Mouse (Mus musculus) embryonic facial prominence, embryonic 15.5 days (tissue): ENCODE measurements around the gene Ogfrl1. TPM values are rescaled to one million over a fixed set of nuclear protein-coding genes. Genes with fewer than 3 reads are reported as not detected.

Source experiments
- ATAC-seq: fragments of 200-750 bp; cut with Nextera tagmentation; 2 replicates; pipeline ENCODE4 v1.8.0; 2017; ENCODE audit warnings: low read depth, moderate TSS enrichment; ENCODE audit not compliant: insufficient number of reproducible peaks, low FRiP score, low TSS enrichment
- H3K27ac ChIP-seq: fragments of 300-500 bp; sonication (generic); replicated peaks from 2 replicates; pipeline ENCODE4 v1.5.1; 2015; ENCODE audit warnings: mild to moderate bottlenecking, inconsistent platforms
- H3K27me3 ChIP-seq: fragments of 300-500 bp; sonication (generic); 2 replicates; pipeline ENCODE4 v1.6.1; 2015; ENCODE audit warnings: inconsistent platforms
- H3K36me3 ChIP-seq: fragments of 300-500 bp; sonication (generic); 2 replicates; pipeline ENCODE4 v1.6.1; 2015; ENCODE audit warnings: mild to moderate bottlenecking, inconsistent platforms
- H3K4me1 ChIP-seq: fragments of 300-500 bp; sonication (generic); 2 replicates; pipeline ENCODE4 v1.6.1; 2015; ENCODE audit warnings: inconsistent platforms
- H3K4me2 ChIP-seq: fragments of 300-500 bp; sonication (generic); replicated peaks from 2 replicates; pipeline ENCODE4 v1.6.1; 2015; ENCODE audit warnings: mild to moderate bottlenecking, inconsistent platforms
- H3K4me3 ChIP-seq: fragments of 300-500 bp; sonication (generic); replicated peaks from 2 replicates; pipeline ENCODE4 v1.5.1; 2015; ENCODE audit warnings: mild to moderate bottlenecking, inconsistent platforms
- H3K9ac ChIP-seq: fragments of 300-500 bp; sonication (generic); 2 replicates; pipeline ENCODE4 v1.6.1; 2015; ENCODE audit warnings: inconsistent platforms
- H3K9me3 ChIP-seq: fragments of 300-500 bp; sonication (generic); replicated peaks from 2 replicates; pipeline ENCODE4 v1.6.1; 2016; ENCODE audit warnings: inconsistent platforms
- WGBS: fragments of 180-500 bp; shearing (Covaris S2); methylation state at CpG from one replicate; pipeline ENCODE4 v1.1.7; 2015; 5-methylcytosine and 5-hydroxymethylcytosine counted together
- polyA plus RNA-seq: library from polyadenylated mRNA; unstranded; fragments of >200 nt; fragmentation: Nextera tagmentation; extraction: Ambion mirVana; gene quantifications from 2 replicates; pipeline ENCODE4 v1.2.1, GENCODE M21; 2015

Ogfrl1 gene
- polyA plus RNA-seq, 1 experiment from 2014 or later = 9.6 TPM

DNA sequence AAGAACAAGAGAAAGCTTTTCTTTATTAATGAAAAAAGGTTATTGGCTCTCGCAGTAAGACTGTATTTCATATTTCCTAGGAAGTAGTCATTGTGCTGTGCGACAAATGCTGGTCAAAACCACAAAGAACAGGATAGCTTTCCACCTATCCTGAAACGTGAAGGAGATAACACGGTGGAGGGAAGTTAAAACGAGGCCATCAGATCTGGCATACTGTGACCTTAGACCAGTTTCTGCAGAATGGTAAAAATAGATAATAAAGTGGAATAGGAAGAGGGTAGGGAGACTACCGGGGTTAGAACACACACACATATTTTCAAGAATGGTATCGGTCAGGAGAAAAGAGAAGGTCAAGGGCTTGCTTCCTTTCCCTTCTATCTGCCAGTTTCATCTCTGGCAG lies 5.8 kb downstream of the Ogfrl1 start:
- Histone ChIP-seq H3K36me3 (no peaks in the 10 kb centered on the region), H3K9me3 (no peaks in the 10 kb centered on the region), H3K27ac (no peak overlapping the region), H3K4me2 (no peak overlapping the region), H3K4me3 (no peak overlapping the region), H3K9ac (no peak overlapping the region), H3K4me1 (no peaks in the 10 kb centered on the region), H3K27me3 (no peaks in the 10 kb centered on the region)
- ATAC-seq = no peak
- WGBS = 82% methylated on average over 7 of the region's 7 CpGs

DNA sequence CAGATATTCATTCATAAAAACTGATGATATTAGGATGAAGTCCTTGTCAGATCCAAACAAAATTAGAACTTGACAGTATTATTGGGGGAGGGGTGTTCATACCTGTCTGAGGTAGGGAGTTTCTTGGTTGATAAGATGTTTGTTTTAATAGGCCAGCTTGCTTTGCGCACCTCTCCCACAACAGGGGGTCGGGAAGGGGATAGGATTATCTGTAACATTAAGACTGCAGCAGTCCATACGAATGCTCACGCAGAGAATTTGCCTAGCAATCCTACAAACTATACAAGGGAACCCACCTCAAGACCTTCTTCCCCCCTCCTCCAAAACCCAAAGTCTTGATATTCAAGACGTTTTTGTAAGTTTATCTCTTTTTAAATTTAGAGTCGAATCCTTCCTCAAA lies 13.2 kb downstream of the Ogfrl1 start:
- no peak overlapping the region for H3K4me3 ChIP-seq
- no peak overlapping the region for H3K4me2 ChIP-seq
- ATAC-seq = no peak
- no peak overlapping the region for H3K9ac ChIP-seq
- H3K27me3 ChIP-seq = no peaks in the 10 kb centered on the region
- no peak overlapping the region for H3K27ac ChIP-seq
- H3K36me3 ChIP-seq = no peaks in the 10 kb centered on the region
- H3K9me3 ChIP-seq = no peaks in the 10 kb centered on the region
- H3K4me1 ChIP-seq = peaks cover 10% of the 10 kb centered on the region; the same call in 1 of the 2 replicates
- WGBS = 81% methylated on average over 6 of the region's 6 CpGs

DNA sequence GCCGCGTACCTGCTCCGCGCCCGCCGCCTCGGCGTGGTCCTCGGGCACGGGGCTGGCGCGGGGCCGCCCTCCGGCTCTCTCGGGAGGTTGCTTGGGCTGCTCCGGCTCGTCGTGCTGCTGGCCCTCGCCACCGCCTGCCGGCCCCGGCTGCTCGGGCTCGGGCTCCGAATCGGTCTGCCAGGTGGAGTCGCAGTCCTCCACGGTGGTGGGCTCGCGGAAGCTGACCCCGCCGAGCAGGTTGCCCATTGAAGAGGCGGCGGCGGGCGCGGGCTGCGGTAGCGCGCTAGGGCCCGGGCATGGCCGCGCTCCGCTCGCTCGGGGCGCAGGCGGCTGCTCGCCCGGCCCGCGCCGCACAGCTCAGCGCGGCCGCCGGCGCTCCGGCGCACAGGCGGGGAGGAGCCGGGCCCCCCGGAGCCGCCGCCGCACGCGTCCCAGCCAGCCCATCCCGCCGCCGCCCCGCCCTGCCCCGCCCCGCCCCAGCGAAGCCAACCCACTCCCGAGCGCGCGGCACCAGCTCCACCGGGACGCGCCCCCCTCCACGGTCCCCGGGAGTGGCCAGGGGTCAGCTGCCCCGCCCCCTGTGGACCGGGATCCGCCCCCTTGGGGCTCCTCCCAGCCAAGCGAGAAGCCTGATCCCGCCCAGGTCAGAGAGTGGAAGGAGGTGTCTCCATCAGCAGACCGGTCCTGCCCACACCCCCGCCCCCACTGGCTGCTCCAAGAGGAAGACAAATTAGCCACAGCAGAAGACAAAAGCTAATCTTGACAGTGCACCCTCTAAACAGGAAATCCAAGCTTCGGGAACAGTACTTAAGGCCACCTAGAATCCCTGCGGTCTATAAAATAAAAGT lies 14.5 kb downstream of the Ogfrl1 start:
- Histone ChIP-seq H3K4me2 (peak overlapping the region; percentile 97), H3K9ac (peak overlapping the region; percentile 74), H3K36me3 (no peaks in the 10 kb centered on the region), H3K9me3 (no peaks in the 10 kb centered on the region), H3K4me3 (peak overlapping the region; percentile 75), H3K4me1 (peaks cover 10% of the 10 kb centered on the region; the same call in 1 of the 2 replicates), H3K27ac (peak overlapping the region; percentile 90), H3K27me3 (no peaks in the 10 kb centered on the region)
- under 1% methylated on average over 72 of the region's 93 CpGs for WGBS
- ATAC-seq = peak; percentile 98

DNA sequence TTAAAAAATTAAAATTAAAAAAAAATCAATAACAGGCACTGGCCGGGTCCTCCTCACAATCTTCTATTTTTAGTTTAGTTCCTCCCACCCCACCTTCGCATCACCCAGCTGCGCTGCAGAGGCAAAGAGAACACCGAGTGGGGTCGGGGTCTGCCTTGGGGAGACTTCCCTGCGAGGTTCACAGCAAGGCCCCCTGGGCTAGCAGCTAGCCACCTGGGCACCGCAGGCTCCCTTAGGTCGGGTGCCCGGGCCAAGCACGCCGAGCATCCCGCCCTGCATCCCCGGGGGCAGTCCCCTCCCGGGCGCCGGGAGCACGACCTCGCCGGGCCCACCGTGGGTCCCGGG lies 15.1 kb downstream of the Ogfrl1 start:
- no peaks in the 10 kb centered on the region for H3K27me3 ChIP-seq
- H3K9me3 ChIP-seq = no peaks in the 10 kb centered on the region
- no peak for ATAC-seq
- peak overlapping the region; percentile 74 for H3K9ac ChIP-seq
- H3K27ac ChIP-seq = peak overlapping the region; percentile 90
- H3K36me3 ChIP-seq = no peaks in the 10 kb centered on the region
- H3K4me1 ChIP-seq = peaks cover 10% of the 10 kb centered on the region; the same call in 1 of the 2 replicates
- H3K4me2 ChIP-seq = peak overlapping the region; percentile 97
- WGBS = under 1% methylated on average over 21 of the region's 21 CpGs
- peak overlapping the region; percentile 75 for H3K4me3 ChIP-seq

DNA sequence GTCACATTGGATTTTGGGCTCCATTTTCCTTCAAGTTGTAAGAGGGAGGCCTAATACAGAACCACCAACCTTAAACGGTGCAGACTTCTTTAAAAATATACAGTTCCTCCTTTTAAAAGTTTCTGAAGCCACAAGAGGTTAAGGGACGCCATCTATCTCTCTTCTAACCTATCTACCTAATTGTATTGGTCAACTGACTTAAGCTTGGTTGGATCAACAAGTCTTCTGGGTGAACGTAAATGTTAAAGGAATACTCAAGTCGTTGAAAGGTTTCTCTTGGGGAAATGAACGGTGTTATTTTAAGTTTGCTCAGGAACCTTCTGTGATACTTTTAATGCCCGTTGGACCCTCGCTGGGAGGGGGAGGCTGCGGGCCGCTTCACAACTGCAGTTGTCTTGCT lies 15.5 kb downstream of the Ogfrl1 start:
- Histone ChIP-seq H3K4me1 (peaks cover 10% of the 10 kb centered on the region; the same call in 1 of the 2 replicates), H3K27ac (no peak overlapping the region), H3K36me3 (no peaks in the 10 kb centered on the region), H3K4me2 (peak overlapping the region; percentile 97), H3K27me3 (no peaks in the 10 kb centered on the region), H3K9me3 (no peaks in the 10 kb centered on the region), H3K9ac (no peak overlapping the region), H3K4me3 (peak overlapping the region; percentile 75)
- WGBS = 13% methylated on average over 9 of the region's 9 CpGs
- no peak for ATAC-seq

DNA sequence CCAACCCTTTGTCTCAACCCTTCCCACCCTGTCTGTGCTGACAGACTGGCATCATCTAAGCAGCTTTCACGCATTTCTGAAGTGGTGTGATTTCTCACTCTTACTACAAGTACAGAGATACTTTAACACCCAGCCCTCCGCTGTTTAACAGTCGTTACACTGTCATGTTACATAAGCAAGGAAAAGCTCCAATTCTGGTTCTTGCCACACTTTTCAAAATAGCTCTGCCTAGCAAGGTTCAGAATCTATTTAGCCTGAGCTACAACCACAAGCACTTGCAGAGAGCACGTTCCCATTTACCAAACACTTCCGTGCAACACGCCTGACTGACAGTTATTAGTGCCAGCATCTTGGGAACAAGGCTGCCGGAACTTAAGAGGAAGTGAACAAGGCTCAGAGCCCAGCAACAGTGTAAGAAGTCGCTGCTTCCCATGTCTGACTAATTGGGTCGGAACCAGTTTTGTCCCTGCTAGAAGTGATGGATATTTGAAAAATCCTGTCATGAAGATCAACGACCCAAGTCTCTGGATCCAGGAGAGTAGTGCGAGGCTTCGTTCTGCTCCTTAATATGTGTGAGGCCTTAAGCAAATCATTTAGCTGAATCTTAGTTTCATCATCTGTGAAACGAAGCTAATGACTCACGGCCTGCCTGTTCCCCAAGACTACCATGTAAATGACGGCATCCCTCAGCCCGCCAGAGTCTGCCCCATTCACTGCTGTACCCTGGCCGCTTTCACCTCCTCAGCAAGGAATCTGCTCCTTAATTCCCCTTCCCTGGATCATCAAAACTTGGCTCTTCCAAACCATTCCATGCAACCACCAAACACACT lies 17.4 kb downstream of the Ogfrl1 start:
- WGBS = 72% methylated on average over 17 of the region's 17 CpGs

DNA sequence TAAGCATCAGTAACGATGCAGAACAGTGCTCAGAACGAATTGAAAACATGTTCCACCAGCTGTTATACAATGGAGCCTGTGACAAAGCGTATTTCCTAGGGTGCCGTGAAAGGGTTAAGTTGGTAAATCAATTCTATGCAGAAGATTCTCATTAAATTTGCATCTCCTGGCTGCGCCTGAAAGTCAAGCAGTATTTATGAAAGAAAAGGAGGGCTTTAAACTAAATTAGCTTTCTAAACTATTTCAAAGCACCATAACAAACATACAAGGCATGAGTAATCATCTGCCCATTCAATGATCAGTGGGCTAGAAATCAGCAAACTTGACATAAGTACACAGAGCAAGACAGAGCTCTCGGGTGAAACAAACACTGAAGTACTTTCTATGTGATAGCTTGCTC lies 18.3 kb downstream of the Ogfrl1 start:
- Histone ChIP-seq H3K4me1 (peaks cover 10% of the 10 kb centered on the region; the same call in 1 of the 2 replicates), H3K4me2 (no peak overlapping the region), H3K9me3 (no peaks in the 10 kb centered on the region), H3K27me3 (no peaks in the 10 kb centered on the region), H3K27ac (no peak overlapping the region), H3K4me3 (peak overlapping the region; percentile 17; the same call in 1 of the 2 replicates), H3K36me3 (no peaks in the 10 kb centered on the region), H3K9ac (no peak overlapping the region)
- 43% methylated on average over 6 of the region's 6 CpGs for WGBS
- ATAC-seq = no peak

More for the DNA sequence above, 17.4 kb downstream of the Ogfrl1 start:
- Histone ChIP-seq H3K9me3 (no peaks in the 10 kb centered on the region), H3K4me2 (no peak overlapping the region), H3K9ac (no peak overlapping the region), H3K27ac (no peak overlapping the region), H3K36me3 (no peaks in the 10 kb centered on the region), H3K4me3 (no peak overlapping the region), H3K4me1 (peaks cover 10% of the 10 kb centered on the region; the same call in 1 of the 2 replicates), H3K27me3 (no peaks in the 10 kb centered on the region)
- ATAC-seq = no peak

DNA sequence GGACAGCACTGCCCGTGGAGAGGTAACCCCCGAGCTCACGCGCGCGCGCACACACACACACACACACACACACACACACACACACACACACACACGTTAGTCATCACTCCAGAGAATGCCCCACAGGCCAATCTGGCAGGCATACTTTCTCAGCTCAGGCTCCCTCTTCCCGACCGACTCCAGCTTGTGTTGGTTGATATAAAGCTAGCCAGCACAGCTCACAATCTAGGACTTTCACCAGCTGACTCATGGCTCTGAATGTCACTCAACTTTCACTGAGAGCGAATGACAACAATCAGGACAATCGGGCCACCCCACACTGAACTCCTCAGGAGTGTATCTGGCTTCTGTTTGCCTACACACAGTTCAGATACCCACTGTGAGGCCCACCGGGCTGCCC lies 20.0 kb downstream of the Ogfrl1 start:
- Histone ChIP-seq H3K4me2 (no peak overlapping the region), H3K36me3 (no peaks in the 10 kb centered on the region), H3K27ac (no peak overlapping the region), H3K4me1 (peaks cover 10% of the 10 kb centered on the region; the same call in 1 of the 2 replicates), H3K9ac (no peak overlapping the region), H3K4me3 (no peak overlapping the region), H3K27me3 (no peaks in the 10 kb centered on the region), H3K9me3 (no peaks in the 10 kb centered on the region)
- ATAC-seq = no peak
- WGBS = 79% methylated on average over 13 of the region's 13 CpGs

DNA sequence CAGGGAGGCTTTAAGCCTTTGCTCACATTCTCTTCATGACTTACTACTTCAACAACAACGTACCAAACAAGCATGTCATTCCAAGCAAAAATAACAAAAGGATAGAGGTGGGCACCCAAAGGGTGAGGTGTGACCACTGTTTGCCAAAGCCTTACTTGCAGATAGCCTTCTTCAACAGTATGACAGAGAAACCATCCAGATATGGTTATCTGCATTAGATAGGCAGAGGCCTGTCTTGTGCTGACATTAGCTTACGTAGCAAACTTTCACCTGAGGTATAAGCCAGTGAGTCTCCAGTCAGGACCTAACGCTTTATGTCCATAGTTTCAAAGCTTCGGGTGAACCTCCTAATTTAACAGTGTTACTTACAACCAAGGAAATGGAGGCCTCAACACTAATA lies 23.4 kb downstream of the Ogfrl1 start:
- Histone ChIP-seq H3K4me2 (no peak overlapping the region), H3K27me3 (no peaks in the 10 kb centered on the region), H3K4me1 (no peaks in the 10 kb centered on the region), H3K9ac (no peak overlapping the region), H3K27ac (no peak overlapping the region), H3K36me3 (no peaks in the 10 kb centered on the region), H3K4me3 (no peak overlapping the region), H3K9me3 (no peaks in the 10 kb centered on the region)
- 74% methylated on average over 4 of the region's 4 CpGs for WGBS
- no peak for ATAC-seq

DNA sequence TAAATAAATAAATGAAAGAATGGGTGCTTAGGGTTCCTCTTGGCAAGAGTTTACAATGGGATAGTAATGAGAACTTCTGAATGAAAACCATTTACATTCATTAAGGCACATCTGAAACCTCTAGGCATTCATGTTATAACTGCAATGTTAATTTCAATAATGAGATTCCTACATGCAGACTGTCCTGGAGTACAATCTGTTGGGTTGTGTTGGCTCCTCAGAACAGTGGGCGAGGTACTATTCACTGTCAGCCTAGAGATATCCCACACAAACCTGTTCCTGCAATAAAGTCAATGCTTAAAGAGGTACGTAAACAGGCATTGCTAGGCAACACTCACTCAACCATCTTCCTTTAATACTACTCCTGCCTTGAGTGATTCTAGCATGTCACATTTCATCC lies 32.0 kb downstream of the Ogfrl1 start:
- 84% methylated on average over 2 of the region's 2 CpGs for WGBS
- Histone ChIP-seq H3K9me3 (no peaks in the 10 kb centered on the region), H3K27ac (no peak overlapping the region), H3K36me3 (no peaks in the 10 kb centered on the region), H3K4me2 (no peak overlapping the region), H3K9ac (no peak overlapping the region), H3K4me3 (no peak overlapping the region), H3K4me1 (no peaks in the 10 kb centered on the region), H3K27me3 (no peaks in the 10 kb centered on the region)
- ATAC-seq = no peak

DNA sequence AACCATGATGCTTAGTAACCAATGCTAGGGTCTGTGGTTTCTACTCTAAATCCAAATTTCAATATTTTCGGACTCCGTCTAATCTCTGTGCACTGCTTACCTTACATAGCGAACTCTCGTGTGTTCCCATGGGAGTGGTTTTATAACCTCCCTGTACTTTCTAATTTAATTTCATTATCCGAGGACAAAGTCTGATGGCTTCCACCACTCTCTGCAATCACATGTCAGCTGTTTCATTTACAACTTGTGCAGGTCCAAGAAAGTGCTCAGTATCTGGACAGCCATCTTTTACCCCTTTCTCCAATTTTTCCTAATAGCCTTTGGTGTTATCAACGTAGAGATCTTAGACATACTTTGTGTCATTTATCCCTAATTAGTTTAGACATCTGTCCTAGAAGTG lies 44.7 kb downstream of the Ogfrl1 start:
- WGBS = 77% methylated on average over 6 of the region's 6 CpGs
- Histone ChIP-seq H3K4me1 (no peaks in the 10 kb centered on the region), H3K36me3 (no peaks in the 10 kb centered on the region), H3K27me3 (no peaks in the 10 kb centered on the region), H3K9ac (no peak overlapping the region), H3K4me3 (no peak overlapping the region), H3K9me3 (no peaks in the 10 kb centered on the region), H3K27ac (no peak overlapping the region), H3K4me2 (no peak overlapping the region)
- no peak for ATAC-seq
